Mouse (Mus musculus): ENCODE measurements around the gene Nat8f4. TPM values are rescaled to one million over a fixed set of nuclear protein-coding genes. Genes with fewer than 3 reads are reported as not detected.
A peak's percentile ranks its signal among the peaks of the same experiment; 100 is the strongest.
"Not testable (repeated sequence)": the region's sequence is repeated elsewhere in the genome, so short reads cannot be mapped to it uniquely, and the experiment has no call there.

The Nat8f4 gene
- total RNA-seq (2014; rRNA removed) = 4.9 and 6.2 TPM in 2 replicates
- 5.6 and 6.4 TPM in 2 replicates for polyA plus RNA-seq (2015; fragmentation: Nextera tagmentation; extraction: Ambion mirVana)

DNA sequence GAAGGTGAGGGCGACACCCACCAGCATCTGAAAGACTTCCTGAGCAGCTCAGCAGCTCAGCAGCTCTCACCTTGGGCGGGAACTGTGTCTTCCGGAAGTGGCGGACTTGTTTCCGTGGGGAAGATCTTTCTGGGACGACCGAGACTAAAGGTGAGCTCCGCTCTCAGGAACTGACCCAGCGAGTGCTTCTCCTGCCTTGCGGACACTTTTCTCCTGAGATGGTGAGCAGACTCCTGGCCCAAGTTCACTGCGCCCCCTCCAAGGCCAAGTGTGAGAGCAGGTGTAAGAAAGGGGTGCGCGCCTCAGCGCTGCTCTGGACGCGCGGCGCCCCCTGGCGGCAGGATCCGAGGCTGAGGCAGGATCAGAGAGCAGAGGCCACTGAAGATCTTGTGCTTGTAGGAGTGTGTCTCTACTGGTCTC is at the start of gene Nat8f4:
Gene Nat8f4 (minus strand): TSS at position 243 of the 420 bp plus-strand sequence.
- Histone ChIP-seq H3K4me3 (ENCODE audit: low read depth, low read length) (peak within 1 kb of the TSS; percentile 27; the same call in 1 of the 2 replicates), H3K4me2 (ENCODE audit: low read depth, low read length, poor library complexity, severe bottlenecking) (peak within 1 kb of the TSS; percentile 22; the same call in 1 of the 2 replicates)
- H3K27me3 ChIP-seq (ENCODE audit: insufficient read depth, low read length); H3K27ac ChIP-seq (ENCODE audit: low read depth, low read length); H3K36me3 ChIP-seq (ENCODE audit: insufficient read depth, low read length); H3K9ac ChIP-seq (replicated peaks; ENCODE audit: low read length, poor library complexity, severe bottlenecking); H3K9me3 ChIP-seq (ENCODE audit: low read length); H3K4me1 ChIP-seq (ENCODE audit: insufficient read depth, low read length): not testable (repeated sequence)
- TF ChIP-seq CTCF (IDR thresholded peaks at IDR 0.05) = peak; percentile 82
- DNase-seq (ENCODE audit: low spot score) (peak; percentile 30), ATAC-seq (ENCODE audit: low FRiP score) (peak; percentile 71)
- 16% methylated on average over 20 of the region's 20 CpGs for WGBS

DNA sequence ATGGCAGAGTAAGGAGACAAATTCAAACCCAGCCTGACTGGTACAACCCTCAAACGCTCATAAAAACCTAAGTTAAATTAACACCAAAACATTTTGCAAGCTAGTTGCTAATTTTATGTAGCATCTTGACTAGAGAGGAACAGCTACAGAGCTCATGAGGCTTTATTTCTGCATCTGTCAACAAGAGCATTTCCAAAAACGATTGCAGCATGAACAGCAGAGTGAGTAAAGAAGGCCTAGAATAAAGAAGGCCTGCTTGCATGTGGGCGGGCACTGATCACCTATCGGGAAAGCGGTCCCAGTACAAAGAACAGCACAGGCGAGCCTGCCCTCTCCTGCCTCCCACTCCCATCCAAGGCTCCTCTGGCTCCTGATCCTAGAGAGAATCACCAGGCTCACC is 43.9 kb upstream of the Nat8f4 start:
- DNase-seq (ENCODE audit: low spot score) (no peak), ATAC-seq (ENCODE audit: low FRiP score) (no peak)
- Histone ChIP-seq H3K9ac (replicated peaks; ENCODE audit: low read length, poor library complexity, severe bottlenecking) (no peak overlapping the region), H3K27me3 (ENCODE audit: insufficient read depth, low read length) (no peaks in the 10 kb centered on the region), H3K4me3 (ENCODE audit: low read depth, low read length) (no peak overlapping the region), H3K9me3 (ENCODE audit: low read length) (no peaks in the 10 kb centered on the region), H3K27ac (ENCODE audit: low read depth, low read length) (no peak overlapping the region), H3K4me2 (ENCODE audit: low read depth, low read length, poor library complexity, severe bottlenecking) (no peak overlapping the region), H3K4me1 (ENCODE audit: insufficient read depth, low read length) (no peaks in the 10 kb centered on the region), H3K36me3 (ENCODE audit: insufficient read depth, low read length) (peaks cover 77% of the 10 kb centered on the region)
- 85% methylated on average over 6 of the region's 6 CpGs for WGBS
- TF ChIP-seq CTCF (IDR thresholded peaks at IDR 0.05) = no peak

DNA sequence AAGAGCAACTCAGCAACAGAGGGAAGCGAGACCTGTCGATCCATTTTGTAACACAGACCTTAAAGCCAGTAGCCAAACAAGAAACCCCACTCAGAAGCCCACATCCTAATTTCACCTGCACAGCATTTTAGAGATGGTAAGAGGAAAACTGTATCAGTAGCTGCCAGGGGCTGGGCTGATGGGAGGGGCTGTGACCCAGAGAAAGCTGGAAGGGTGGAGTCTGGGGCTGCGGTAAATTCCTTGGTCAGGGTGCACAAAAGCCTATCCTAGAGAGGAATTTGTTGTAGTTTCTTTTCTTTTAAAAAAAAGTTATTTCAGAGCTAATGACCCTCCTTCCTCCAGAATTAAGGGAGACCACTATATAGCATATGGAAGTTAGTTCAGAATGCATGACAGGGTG is 37.8 kb upstream of the Nat8f4 start:
- Histone ChIP-seq H3K4me3 (ENCODE audit: low read depth, low read length) (no peak overlapping the region), H3K27ac (ENCODE audit: low read depth, low read length) (no peak overlapping the region), H3K27me3 (ENCODE audit: insufficient read depth, low read length) (no peaks in the 10 kb centered on the region), H3K4me1 (ENCODE audit: insufficient read depth, low read length) (no peaks in the 10 kb centered on the region), H3K4me2 (ENCODE audit: low read depth, low read length, poor library complexity, severe bottlenecking) (no peak overlapping the region), H3K9ac (replicated peaks; ENCODE audit: low read length, poor library complexity, severe bottlenecking) (no peak overlapping the region), H3K9me3 (ENCODE audit: low read length) (no peaks in the 10 kb centered on the region), H3K36me3 (ENCODE audit: insufficient read depth, low read length) (peaks cover 43% of the 10 kb centered on the region; the same call in 1 of the 2 replicates)
- DNase-seq (ENCODE audit: low spot score) (no peak), ATAC-seq (ENCODE audit: low FRiP score) (no peak)
- no peak for TF ChIP-seq CTCF (IDR thresholded peaks at IDR 0.05)
- WGBS = 94% methylated on average over 3 of the region's 3 CpGs

DNA sequence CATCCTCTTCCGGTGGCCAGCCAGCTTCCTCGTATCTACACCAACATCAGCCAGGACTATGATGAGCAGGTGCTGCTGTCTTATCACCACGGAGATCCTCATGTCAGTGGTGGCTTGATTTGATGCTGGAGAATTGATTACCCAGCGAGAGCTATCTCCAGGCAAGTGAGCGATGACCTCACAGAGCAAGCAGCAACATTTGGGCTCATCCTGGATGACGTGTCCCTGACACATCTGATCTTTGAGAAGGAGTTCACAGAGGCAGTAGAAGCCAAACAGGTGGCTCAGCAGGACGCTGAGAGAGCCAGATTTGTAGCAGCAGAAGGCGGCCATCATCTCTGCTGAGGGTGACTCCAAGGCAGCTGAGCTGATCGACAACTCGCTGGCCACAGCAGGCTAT is 34.0 kb upstream of the Nat8f4 start:
- no peak overlapping the region for H3K27ac ChIP-seq (ENCODE audit: low read depth, low read length)
- no peak overlapping the region for H3K9ac ChIP-seq (replicated peaks; ENCODE audit: low read length, poor library complexity, severe bottlenecking)
- no peaks in the 10 kb centered on the region for H3K4me1 ChIP-seq (ENCODE audit: insufficient read depth, low read length)
- no peaks in the 10 kb centered on the region for H3K27me3 ChIP-seq (ENCODE audit: insufficient read depth, low read length)
- DNase-seq (ENCODE audit: low spot score) (no peak), ATAC-seq (ENCODE audit: low FRiP score) (no peak)
- no peaks in the 10 kb centered on the region for H3K9me3 ChIP-seq (ENCODE audit: low read length)
- no peak overlapping the region for H3K4me3 ChIP-seq (ENCODE audit: low read depth, low read length)
- TF ChIP-seq CTCF (IDR thresholded peaks at IDR 0.05) = no peak
- WGBS = 77% methylated on average over 10 of the region's 10 CpGs
- peaks cover 10% of the 10 kb centered on the region; the same call in 1 of the 2 replicates for H3K36me3 ChIP-seq (ENCODE audit: insufficient read depth, low read length)
- no peak overlapping the region for H3K4me2 ChIP-seq (ENCODE audit: low read depth, low read length, poor library complexity, severe bottlenecking)

DNA sequence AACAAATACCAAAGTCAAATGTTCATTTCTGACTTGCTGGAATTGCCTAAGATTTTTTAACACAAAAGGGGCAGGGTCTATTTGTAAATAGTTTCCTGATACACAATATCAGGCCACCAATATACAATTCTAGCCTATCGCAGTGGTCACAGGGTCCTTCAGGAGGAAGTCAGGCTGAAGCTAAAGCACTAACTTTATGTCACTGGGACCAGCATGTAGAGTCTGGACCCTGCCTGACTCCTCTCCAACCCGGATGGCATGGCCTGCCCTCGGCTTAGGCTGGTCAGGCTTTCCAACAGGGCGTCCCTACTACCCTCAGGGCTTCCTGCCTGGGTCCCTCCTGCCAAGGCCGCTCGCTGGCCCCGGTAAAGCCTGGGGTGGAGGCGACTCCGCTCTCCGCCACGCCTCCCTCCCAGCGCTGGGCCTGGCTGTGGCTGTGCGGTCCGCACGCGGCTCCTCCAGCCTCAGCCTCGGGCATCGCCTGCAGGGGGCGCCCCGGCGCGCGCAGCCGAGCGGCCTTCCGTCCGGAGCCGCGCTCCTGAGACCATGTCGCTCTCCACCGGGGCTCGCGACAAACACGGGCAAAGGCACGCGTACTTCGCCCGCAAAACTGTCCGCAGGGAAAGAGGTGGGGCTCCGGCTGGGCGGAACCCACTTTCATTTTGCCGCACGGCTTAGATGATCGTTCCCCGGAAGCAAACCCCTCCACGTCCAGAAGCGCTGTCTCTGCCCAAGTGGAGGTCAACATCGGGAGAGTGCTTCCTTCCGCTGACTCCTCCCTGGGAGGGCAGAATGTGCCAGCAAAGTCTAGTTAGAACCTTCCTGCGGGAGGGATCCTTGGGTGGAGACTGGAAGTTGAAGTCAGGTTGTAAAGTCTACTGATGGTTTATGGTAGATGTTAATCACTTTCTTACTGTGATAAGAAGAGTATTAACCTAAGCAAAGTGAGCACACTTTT is 32.1 kb upstream of the Nat8f4 start:
- H3K9ac ChIP-seq (replicated peaks; ENCODE audit: low read length, poor library complexity, severe bottlenecking) = peak overlapping the region; percentile 42
- H3K9me3 ChIP-seq (ENCODE audit: low read length); H3K4me1 ChIP-seq (ENCODE audit: insufficient read depth, low read length); H3K36me3 ChIP-seq (ENCODE audit: insufficient read depth, low read length); H3K27me3 ChIP-seq (ENCODE audit: insufficient read depth, low read length): not testable (repeated sequence)
- ATAC-seq (ENCODE audit: low FRiP score) (peak; percentile 93), DNase-seq (ENCODE audit: low spot score) (peak; percentile 79)
- peak; percentile 65 for TF ChIP-seq CTCF (IDR thresholded peaks at IDR 0.05)
- H3K4me2 ChIP-seq (ENCODE audit: low read depth, low read length, poor library complexity, severe bottlenecking) = peak overlapping the region; percentile 59
- under 1% methylated on average over 49 of the region's 50 CpGs for WGBS
- peak overlapping the region; percentile 43 for H3K4me3 ChIP-seq (ENCODE audit: low read depth, low read length)
- 0 out of 2 replicates have a peak overlapping the region, but pooled peaks have one; percentile 12 for H3K27ac ChIP-seq (ENCODE audit: low read depth, low read length)

DNA sequence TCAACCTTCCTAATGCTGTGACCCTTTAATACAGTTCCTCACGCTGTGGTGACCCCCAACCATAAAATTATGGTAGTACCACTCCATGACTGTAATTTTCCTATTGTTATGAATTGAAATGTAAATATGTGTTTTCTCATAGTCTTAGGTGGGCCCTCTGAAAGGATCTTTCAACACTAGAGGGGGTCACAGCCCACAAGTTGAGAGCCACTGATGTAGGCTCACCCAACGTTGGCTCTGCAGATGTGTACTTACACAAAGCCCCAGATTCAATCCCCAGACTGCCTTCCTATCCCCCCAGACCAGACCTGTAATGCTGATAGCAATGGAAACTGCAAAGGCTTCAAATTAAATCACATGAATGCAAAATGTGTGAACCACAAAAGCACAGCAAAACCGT is 31.0 kb upstream of the Nat8f4 start:
- no peak overlapping the region for H3K9ac ChIP-seq (replicated peaks; ENCODE audit: low read length, poor library complexity, severe bottlenecking)
- WGBS = 63% methylated on average over 3 of the region's 3 CpGs
- H3K36me3 ChIP-seq (ENCODE audit: insufficient read depth, low read length) = peaks cover 3% of the 10 kb centered on the region; the same call in 1 of the 2 replicates
- no peaks in the 10 kb centered on the region for H3K4me1 ChIP-seq (ENCODE audit: insufficient read depth, low read length)
- no peaks in the 10 kb centered on the region for H3K27me3 ChIP-seq (ENCODE audit: insufficient read depth, low read length)
- peak; percentile 47 for TF ChIP-seq CTCF (IDR thresholded peaks at IDR 0.05)
- no peak overlapping the region for H3K4me3 ChIP-seq (ENCODE audit: low read depth, low read length)
- no peak overlapping the region for H3K27ac ChIP-seq (ENCODE audit: low read depth, low read length)
- H3K9me3 ChIP-seq (ENCODE audit: low read length) = no peaks in the 10 kb centered on the region
- no peak overlapping the region for H3K4me2 ChIP-seq (ENCODE audit: low read depth, low read length, poor library complexity, severe bottlenecking)
- ATAC-seq (ENCODE audit: low FRiP score) (no peak), DNase-seq (ENCODE audit: low spot score) (peak; percentile 12)

All from midbrain, postnatal 0 days (tissue).